Mouse (Mus musculus) CD4-positive, CD25-positive, alpha-beta regulatory T cell, adult 2 months (primary cell): ENCODE results near the gene Clec11a.
"Not testable (repeated sequence)": the region's sequence is repeated elsewhere in the genome, so short reads cannot be mapped to it uniquely, and the experiment has no call there.

Experiments used
- DNase-seq: peaks from one replicate; pipeline ENCODE4 v3.0.0-alpha.2; 2012; ENCODE audit warnings: low read depth, low spot score

The Clec11a gene

DNA sequence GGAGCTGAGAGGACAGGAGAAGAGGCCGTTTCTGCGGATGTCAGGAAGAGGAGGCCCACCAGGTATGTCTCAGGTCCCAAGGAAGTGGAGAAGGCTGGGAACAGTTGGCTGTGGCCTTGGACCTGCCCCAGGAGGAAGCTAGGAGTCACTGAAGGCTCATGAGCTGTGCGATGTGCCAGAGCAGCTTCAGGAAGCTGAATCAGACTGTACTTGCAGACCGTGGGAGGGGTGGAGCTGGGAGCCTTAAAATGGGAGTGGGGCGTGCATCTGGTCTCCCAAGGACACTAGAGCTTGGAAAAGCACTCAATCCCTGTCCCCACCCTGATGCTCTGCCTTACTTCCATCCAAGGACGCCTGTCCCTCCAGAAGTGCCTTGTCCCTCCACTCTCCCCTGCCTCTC, 19.9 kb upstream of the Clec11a start:
- DNase-seq: no peak

DNA sequence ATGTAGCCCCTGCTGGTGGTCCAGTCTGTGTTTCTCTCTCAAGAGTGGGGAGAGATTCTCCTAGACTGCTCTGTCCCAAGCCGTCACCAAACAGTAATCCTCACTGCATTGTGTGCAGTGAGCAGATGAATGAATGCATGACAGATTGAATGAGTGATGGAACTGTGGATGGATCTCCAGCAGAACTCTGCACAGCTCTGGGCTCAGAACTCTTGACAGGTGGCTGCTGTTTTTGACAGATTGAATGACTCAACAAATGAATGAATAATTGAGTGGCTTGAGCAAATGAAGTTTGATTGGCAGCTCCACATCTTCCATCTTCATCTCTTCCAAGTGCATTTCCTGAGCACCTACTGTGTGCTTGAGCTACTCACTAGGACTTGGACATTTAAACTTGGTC, 15.6 kb upstream of the Clec11a start:
- no peak for DNase-seq

DNA sequence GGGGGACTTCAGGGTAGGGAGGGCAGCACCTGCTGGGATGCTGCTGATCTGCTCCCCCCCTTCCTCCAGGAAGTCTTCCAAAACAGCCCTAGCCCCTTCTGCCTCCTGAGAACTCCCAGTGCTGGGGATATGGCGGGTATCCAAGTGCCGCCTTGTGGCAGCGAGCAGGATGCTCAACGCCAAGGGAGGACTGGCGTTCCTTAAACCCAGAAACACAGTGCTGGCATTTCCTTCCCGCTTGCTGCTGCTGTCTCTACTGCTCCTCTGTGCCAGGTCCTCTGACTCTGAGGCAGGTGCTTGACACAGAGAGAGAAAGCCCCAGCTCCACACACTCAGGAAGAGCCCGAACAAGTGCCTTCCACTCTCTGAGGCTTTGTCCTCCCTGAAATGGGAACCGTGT, 14.2 kb upstream of the Clec11a start:
- no peak for DNase-seq

DNA sequence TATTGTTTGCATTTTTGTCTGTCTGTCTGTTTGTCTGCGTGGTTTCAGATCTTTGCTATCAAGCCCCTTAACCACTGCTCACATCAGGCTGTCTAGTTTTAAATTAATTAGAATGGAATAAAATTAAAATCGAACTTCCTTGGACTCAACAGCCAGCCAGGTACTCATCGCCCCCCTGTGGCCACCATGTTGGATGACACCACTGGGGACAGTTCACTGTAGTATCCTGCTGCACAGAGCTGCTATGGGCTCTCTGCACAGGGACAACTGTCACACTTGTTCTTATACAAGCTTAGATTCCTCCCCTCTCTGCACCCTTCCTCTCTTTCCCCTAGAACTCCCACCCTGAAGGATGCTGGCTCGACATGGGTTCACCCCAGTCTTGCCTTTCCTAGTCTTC, 11.2 kb upstream of the Clec11a start:
- DNase-seq: peak; percentile 61

DNA sequence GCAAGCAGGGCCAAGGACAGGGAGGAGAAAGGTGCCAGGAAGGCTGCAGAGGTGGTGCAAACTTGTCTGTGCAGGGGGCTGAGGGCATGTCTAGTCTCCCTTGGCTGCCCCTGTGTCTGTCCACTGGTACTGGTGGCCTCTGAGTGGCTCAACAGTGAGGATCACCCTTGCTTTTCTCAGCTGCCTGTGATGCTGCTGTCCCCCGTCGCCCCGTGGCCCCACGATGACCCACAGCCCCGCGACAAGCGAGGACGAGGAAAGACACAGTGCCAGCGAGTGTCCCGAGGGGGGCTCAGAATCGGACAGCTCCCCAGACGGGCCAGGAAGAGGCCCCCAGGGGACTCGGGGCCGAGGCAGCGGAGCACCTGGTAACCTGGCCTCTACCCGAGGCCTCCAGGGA, 5.8 kb upstream of the Clec11a start:
- no peak for DNase-seq

GRCm38 (mm10) chr7:44311713-44312304, 5.1 kb upstream of the Clec11a start:
- DNase-seq: peak; percentile 10

DNA sequence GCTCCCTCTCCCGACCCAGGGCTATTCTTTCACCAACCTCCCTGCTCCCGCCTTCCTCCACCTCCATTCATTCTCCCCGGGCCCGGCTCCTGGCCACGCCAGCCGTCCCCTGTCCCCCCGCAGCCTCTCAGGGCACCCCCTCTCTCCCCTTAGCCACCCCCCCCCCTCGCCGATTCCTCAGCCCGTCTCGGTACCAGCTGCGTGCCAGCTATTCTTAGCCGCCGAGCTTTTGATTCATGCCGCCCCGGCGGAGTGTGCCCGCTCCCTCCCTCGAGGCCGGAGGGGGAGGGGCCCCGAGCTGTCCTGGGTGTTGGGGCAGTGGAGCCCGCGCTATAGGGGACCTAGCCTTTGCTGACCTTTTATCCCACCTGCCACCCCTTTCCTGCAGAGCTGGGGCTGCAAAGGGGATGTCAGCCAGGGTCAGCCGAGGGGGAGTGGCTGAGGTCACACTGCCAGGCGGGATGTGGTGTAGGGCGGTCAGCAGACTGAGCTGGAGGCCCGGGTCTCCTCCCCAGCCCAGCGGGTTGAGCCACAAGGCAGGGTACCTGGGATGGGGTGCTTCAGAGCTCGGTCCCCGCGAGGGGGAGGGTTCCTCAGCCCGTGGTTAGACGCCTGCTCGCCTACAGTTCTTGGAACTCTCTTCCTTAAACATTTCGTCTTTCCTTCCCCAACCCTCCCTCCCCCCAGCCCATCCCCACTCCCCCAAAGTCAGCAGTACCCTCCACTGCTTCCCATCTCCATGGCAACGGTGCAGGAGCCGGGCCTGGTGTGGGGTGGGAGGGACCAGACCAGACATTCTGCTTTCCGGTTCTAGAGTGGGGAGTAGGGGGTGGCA, 4.4 kb upstream of the Clec11a start:
- peak; percentile 29 for DNase-seq

- DNase-seq: peak; percentile 31
Measured at GRCm38 (mm10) chr7:44310285-44310877, 3.7 kb upstream of the Clec11a start.

GRCm38 (mm10) chr7:44309475-44310284, 3.0 kb upstream of the Clec11a start, which contains the start of gene Shank1:
Shank1 (plus strand) TSS chr7:44310253.
- no peak for DNase-seq

- no peak for DNase-seq
Measured at GRCm38 (mm10) chr7:44307261-44308020, 739 bp upstream of the Clec11a start.

- DNase-seq: no peak
Measured at GRCm38 (mm10) chr7:44305686-44306085, 1.0 kb downstream of the Clec11a start.

DNA sequence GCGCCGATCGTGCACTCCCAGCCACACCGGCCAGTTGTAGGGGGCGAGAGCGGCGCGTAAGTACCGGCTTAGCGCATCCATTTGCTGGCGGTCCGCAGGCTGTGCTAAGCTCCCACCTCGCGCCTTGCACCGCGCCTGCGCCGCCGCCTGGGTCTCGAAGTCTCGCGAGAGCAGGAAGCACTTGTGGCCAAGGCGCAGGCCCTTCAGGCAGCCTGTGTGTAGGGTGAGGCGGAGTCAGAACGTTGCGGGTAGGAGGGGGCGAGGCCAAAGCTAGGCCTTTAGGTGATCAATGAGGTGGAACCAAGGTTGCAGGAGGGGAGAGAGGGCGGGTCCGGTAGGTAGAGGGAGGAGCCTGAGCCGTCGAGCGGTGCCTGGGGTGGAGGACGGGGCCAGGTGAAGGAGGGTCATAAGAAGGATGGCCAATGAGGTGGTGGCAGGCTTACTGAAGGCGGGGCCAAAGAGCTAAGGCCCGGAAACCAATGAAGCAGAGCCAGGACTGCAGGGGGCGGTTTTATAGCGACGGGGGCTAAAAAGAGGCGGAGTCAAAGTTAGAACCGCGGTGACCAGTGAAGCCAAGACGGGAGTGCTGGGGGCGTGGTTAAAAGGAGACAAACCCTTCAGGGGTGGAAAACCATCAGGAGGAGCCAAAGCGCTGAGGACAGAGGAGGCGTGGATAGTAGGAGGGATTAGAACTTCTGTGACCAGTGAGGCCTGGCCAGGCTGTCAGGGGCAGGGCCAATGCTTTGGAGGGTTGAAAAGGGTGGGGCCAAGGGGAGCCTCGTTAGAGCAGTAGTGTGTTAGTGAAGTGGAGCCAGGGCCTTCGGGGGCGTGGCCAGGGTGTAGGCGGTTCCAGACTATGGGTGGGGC, 1.7 kb downstream of the Clec11a start:
- peak; percentile 99 for DNase-seq

DNA sequence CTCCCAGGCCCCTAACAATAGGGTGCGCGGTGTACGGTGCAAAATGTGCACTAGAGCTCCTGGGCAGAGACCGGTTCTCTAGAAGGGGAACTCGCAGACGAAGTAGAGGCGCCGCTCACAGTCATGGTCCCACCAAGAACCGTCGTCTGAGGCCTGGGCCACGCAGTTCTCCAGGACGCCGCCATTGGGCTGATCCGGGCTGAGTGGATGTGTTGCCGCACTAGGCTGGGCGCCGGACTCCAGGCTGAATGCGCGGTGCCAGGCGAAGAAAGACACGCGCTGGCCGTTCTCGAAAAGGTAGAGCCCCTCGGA, 2.3 kb downstream of the Clec11a start:
- DNase-seq: no peak

DNA sequence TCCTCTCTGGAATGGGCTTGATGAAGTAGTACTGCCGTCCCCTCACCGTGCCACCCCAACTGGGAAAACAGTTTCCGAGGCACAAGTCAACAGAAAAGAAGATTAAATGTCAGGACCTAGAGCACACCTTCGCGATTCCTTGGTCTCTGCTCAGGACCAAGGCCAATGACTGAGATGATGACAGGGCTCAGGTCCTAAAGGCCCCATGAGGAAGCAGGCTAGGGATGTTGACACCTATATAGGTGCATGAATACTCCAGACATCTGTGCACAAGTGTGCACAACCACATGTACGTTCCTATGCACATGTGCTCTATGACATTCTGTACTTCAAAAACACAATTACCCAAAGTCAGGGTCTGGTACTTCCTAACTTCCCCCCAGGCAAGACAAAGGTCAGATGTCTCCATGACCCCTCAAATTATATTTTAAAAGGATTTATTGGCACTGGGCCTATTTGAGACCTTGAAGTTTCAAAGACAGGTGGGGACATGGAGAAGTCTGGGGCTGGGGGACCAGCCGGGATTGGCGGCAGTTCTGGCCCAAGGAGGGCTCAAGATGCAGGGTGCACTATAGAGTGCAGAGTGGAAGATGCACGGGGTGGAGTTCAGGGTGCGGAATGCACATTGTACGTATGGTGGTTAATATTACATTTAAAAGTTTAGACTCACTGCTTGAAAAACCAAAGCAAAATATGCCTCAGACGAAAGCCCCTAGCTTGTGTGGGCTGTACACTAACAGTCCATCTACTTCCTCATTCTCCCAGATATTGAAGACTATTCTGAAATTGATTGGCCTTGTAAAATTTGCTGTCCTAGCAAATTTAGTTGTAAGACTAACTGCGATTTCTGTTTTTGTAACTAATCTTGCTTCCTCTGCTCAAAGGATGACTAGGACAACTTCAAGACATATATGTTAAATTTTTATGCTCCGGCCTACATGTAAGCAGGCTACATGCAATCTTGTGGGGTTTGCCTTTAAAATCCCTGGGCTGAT, 3.1 kb downstream of the Clec11a start:
- DNase-seq: no peak

GRCm38 (mm10) chr7:44297501-44297900, 9.2 kb downstream of the Clec11a start:
- not testable (repeated sequence) for DNase-seq

GRCm38 (mm10) chr7:44291418-44291817, 15.3 kb downstream of the Clec11a start:
- no peak for DNase-seq

GRCm38 (mm10) chr7:44290986-44291385, 15.7 kb downstream of the Clec11a start:
- DNase-seq: no peak

DNA sequence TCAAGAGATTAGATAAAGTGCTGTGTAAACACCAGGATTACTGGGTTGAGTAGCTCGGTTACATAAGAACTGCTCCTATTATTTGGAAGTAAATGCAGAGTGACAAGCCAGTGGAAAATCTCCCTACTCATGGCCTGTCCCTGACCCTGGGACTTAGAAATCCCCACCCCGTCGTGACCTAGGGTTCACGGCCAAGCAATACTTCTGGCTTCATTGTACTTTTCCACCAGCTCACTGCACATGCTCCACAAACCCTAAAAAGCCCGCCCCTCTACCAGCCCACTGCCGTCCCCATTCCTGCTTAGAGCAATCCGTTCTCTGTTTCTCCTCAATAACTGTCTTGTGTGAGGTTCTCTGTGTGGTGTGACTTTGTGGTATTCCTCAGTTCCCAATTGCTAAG, 18.9 kb downstream of the Clec11a start:
- no peak for DNase-seq

GRCm38 (mm10) chr7:44281586-44281985, 25.1 kb downstream of the Clec11a start:
- no peak for DNase-seq
